Mouse (Mus musculus) A20 (cell line): ENCODE results near the gene Glod4.
A peak's percentile ranks its signal among the peaks of the same experiment; 100 is the strongest.

Experiments used
- DNase-seq: peaks from one replicate; pipeline ENCODE4 v3.0.0-alpha.2; 2011; ENCODE audit warnings: low read depth, low spot score

Gene Glod4

GRCm38 (mm10) chr11:76146187-76147010 lies 97.1 kb downstream of the Glod4 start:
- DNase-seq = no peak

GRCm38 (mm10) chr11:76145169-76145568 lies 98.4 kb downstream of the Glod4 start:
- no peak for DNase-seq

- no peak for DNase-seq
Measured at GRCm38 (mm10) chr11:76144386-76144785, 99.1 kb downstream of the Glod4 start.

DNA sequence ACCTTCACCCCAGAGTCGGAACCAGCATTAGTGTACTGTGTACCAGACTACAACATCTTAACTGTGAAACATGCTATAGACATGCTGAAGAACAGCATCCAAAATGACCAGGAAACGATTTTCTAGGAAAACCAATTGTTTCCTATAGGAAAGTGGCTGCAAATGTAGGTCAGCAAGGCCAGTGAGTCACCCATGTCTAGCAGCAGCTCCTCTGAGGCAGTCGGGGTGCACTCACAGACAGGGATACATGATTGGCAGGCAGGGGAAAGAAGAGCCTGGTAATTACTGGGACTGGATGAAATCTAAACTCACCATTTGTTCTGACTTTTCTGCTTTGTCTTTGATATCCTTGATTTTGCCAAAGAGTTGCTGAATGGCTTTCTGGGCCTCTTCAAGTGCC lies 105.5 kb downstream of the Glod4 start:
- DNase-seq = no peak

DNA sequence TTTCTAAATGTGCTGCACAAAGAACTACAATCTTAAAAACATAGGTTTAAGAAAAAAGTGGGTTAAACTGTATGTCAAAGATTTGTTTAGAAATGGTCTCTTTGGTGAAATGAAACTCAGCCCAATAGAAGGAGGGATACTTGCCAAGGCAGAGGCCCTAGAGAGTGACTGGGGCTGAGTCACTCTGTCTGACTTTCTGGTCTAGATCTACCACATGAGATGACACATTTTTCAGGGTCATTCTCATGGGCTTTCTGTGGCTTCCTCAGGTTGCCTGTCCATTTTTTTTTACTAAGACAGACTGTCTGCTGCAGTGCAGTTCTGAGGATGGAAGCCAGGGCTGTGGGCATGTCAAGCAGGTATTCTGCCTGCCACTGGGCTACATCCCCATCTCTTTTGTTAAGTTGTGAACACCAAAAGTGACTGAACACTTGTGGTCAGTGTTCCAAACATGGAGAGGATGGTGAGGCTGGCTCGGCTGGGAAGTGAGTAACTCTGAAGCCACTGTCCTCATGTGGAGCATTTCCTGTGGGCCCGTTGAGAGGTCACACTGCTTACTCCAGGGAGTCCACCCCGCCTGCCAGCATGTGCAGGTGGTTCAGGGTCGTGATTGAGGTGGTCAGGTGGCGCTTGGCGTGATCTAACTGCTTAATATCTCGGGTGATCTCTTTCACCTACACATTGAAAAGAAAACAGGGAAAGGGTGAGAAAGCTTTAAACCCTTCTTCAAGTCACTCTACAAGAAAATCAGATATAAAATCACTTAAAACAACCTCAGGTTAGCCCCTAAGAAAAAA lies 107.7 kb downstream of the Glod4 start:
- DNase-seq = no peak

- DNase-seq = no peak
Measured at GRCm38 (mm10) chr11:76130859-76131258, 112.7 kb downstream of the Glod4 start.

DNA sequence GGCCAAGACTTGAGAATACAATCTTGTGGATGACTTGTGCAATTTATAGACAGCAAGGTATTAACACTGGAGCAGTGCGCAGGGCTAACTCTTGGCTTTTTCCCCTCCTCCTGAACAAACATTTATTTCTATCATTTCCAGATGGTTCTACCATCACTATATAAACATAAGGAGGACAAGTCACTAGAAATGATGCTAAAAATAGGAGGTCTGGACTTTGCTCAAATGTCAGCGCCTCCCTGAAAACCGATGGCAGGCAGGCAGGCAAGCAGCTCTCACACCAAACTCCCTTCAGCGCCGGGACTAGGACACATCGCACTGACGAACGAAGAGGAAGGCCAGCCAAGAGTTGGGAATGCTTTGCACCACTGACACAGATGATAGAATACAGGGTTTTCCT lies 118.1 kb downstream of the Glod4 start:
- DNase-seq = no peak

- DNase-seq = no peak
Measured at GRCm38 (mm10) chr11:76123517-76123916, 120.0 kb downstream of the Glod4 start.

DNA sequence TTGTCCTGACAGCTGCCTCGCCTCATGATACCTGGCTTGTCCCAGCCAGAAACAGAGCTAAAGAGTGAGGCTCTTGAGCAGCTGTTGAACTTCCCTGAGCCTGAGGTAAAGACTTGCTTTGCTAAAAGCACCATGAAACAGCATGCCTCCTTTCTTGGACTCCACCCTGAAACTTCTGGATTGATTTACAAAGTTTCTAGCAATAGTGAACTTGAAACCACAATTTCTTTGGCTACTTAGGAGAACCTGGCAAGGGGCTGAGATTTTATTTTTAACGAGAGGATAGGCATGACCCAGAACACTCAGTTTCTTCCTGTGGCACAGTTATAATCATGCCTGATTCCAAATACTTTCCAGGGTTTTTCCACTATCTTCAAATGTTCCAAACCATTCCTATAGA lies 121.0 kb downstream of the Glod4 start:
- no peak for DNase-seq

- DNase-seq = no peak
Measured at GRCm38 (mm10) chr11:76121086-76121485, 122.4 kb downstream of the Glod4 start.

GRCm38 (mm10) chr11:76120407-76120901 lies 123.1 kb downstream of the Glod4 start:
- no peak for DNase-seq

- DNase-seq = no peak
Measured at GRCm38 (mm10) chr11:76110416-76110815, 133.1 kb downstream of the Glod4 start.

DNA sequence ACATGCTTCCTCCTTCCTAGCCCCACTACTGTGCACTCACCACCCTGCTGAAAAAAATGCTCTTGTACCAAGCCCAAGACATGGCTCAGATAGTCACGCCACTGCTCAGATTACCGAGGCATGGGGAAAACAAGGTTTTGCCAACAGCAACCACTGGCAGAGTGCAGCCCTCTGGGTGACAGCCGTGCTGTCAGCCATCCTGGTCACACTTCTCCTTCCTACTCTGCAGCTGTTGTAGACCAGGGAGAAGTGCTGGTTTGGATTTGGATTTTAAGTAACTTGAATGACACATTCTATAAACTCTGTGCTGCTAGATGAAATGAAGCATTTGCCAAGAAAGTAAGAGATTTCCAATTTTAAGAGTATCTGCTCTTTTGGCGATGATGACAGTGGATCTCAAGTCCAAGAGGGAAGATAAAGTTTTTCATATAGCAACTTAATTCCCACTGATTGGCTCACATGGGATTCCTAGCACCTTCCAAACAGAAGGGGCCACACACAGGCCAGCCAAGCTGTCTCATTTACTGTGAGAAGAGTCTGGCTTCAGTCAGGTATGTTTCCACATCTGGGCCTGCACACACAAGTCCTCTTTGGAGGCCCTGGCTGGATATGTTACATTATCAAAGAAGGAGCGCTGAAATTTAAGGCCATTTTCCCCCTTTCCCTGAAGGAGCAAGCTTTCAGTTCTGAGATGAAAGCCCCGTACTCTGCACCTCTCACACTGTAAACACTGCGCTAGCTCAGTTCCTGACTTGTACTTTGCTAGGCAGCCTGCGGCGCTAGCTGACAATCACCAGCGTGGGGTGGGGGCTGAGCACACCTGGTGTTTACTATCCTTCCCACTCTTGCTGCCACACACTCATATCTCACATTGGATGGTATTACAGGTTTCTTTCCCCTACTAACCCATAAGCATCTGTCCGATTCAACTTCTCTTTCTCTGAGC lies 136.7 kb downstream of the Glod4 start:
- DNase-seq = peak; percentile 47

- no peak for DNase-seq
Measured at GRCm38 (mm10) chr11:76101154-76101553, 142.4 kb downstream of the Glod4 start.

DNA sequence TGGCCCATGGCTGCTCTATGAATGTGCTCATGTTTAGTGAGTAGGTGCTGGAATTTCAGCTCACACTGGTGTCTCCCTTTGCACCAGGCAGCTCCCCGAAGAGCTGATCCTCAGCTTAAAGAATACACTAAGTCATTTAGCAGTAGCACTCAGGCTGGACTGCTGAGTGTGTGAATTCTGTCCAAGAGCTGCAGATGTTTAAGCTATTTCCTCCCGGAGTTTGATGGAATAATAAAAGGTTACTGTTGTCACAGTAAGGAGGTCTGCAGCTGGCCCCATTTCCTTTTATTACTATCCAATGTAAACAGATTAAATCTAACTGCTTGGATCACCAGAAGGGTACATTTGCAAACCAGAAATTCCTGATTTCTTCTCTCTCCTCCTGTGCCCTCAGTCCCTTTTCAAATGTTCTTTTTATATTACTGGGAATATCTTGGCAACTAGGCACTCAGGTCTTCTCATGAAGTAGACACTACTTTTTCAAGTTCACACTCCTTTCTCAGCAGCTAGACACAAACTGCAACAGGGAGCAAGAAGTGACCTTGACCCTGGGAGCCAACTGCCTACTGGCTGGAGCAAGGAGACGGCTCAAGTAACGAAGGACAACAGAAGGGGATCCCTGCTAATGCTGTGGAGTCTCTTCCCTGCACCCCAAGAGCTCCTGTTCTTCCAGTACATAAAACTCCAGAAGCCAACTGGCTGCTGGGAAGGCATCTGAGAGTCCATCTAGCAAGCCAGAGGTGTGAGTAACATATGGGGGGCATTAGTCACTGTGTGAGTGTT lies 144.1 kb downstream of the Glod4 start:
- DNase-seq = no peak

DNA sequence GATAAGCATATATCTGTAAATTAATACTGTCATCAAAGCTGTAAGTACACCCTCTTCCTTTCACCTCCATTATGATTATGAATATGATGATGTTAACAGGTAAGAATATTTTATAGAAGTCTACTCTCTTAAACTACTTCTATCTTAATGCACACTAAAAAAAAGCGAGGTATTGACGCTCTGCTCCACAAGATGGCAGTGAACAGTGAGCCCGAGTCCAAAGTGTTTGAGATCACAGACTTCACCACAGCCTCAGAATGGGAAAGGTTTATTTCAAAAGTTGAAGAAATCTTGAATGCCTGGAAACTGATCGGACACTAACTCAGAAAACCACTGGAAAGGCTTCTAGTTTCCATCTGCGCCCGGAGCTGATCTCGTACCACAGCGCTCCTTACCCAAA lies 149.9 kb downstream of the Glod4 start:
- no peak for DNase-seq

DNA sequence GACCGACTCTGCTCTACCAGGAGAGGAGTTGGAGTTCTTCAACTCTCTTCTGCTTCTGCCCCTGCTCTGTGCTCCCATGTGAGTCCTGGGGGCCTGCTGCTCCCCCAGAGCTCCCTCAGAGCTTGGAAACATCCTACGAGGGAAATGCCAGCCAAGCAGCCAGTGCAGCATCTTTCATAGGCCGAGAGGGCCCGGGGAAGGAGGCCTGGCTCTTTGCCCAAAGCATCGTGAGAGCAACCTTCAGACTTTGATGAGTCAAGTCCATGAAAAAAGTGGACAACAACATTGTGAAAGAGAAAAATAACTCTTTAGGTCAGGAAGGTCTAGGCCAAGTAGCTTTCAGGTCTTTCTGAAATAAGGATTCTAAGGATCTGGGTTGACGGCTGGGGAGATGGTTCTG lies 153.7 kb downstream of the Glod4 start:
- no peak for DNase-seq

DNA sequence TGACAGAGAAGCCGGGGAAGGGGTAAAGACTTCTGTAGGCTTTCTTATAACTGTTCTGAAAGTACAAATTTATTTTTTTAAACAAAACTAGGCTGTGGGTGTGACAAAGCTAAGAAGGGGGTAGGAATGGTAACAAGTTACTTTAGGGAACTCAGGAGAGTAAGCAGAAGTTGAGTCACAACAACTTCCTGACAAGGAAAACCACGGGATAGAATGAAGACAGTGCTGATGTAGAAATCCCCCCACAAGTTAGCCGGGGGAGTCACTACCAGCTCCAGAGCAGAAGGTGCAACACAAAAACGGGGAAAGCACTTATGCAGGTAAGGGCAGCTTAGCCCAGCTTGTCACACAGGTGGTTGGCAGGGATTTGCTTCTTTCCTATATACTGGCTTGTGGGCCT lies 155.0 kb downstream of the Glod4 start:
- no peak for DNase-seq

GRCm38 (mm10) chr11:76085898-76086591 lies 157.5 kb downstream of the Glod4 start:
- DNase-seq = peak; percentile 51

DNA sequence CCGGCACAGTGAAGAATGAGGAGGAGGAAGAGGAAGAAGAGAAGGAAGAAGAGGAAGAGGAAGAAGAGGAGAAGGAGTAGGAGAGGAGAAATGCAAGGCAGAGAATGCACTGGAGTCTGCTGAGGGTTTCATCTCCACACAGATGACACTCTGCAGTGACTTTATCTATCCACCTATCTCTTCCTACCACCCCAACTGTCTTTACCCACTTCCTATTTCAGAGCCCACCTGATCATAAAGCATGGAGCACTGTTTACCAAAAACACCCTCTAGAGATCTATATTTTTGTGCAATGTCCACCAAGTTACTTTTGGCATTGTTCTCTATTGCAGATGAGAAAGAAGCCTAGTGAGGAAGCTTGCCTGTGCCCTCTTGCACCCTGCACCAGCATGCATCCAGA lies 158.6 kb downstream of the Glod4 start:
- DNase-seq = no peak
